Mouse (Mus musculus) gastrocnemius, postnatal 14 days (tissue): Measurements from ENCODE around the gene Carm1. TPM values are rescaled to one million over a fixed set of nuclear protein-coding genes. Genes with fewer than 3 reads are reported as not detected.
"Not testable (repeated sequence)": the region's sequence is repeated elsewhere in the genome, so short reads cannot be mapped to it uniquely, and the experiment has no call there.

Experiments
- DNase-seq: peaks from one replicate; pipeline ENCODE4 v3.0.0; 2021; ENCODE audit warnings: mixed read lengths
- intact Hi-C: fragments of 180-260 bp; cut with DNase I; formaldehyde crosslinking; loops from one replicate; pipeline ENCODE4 v1.15.1; 2025; ENCODE audit warnings: low total_unique reads
- total RNA-seq, 2 experiments: library from RNA; stranded (reverse); gene quantifications; 2 replicates each; pipeline ENCODE4 v1.2.3; 2021

Carm1 gene
- total RNA-seq, 2 experiments from 2014 or later: 62.8 to 68.0 TPM

- intact Hi-C loops: no loop called here
- DNase-seq: no peak
These were observed 19.8 kb downstream of the Carm1 start for GRCm38 (mm10) chr9:21566538-21566937.

GRCm38 (mm10) chr9:21567051-21567450 lies 20.4 kb downstream of the Carm1 start:
- intact Hi-C loops: no loop called here
- no peak for DNase-seq

GRCm38 (mm10) chr9:21568657-21569255 lies 22.1 kb downstream of the Carm1 start:
- no peak for DNase-seq
- intact Hi-C loops: no loop called here

- intact Hi-C loops: no loop called here
- no peak for DNase-seq
These were observed 27.5 kb downstream of the Carm1 start for GRCm38 (mm10) chr9:21574012-21574801.

GRCm38 (mm10) chr9:21575253-21575652 lies 28.6 kb downstream of the Carm1 start:
- intact Hi-C loops: no loop called here
- DNase-seq: no peak

- no peak for DNase-seq
- intact Hi-C loops: no loop called here
These were observed 29.6 kb downstream of the Carm1 start for GRCm38 (mm10) chr9:21576286-21576685.

- intact Hi-C loops: no loop called here
- no peak for DNase-seq
These were observed 31.5 kb downstream of the Carm1 start for GRCm38 (mm10) chr9:21578226-21578625.

- intact Hi-C loops: loop anchor here (5.0 kb wide), 1 partner anchor 38 kb away; the partner anchor contains the start of gene Carm1
- DNase-seq: no peak
These were observed 38.7 kb downstream of the Carm1 start for GRCm38 (mm10) chr9:21585401-21585800.

GRCm38 (mm10) chr9:21587678-21588349 lies 41.1 kb downstream of the Carm1 start:
- DNase-seq: no peak
- intact Hi-C loops: loop anchor here (5.0 kb wide), 1 partner anchor 41 kb away; the partner anchor contains the start of gene Carm1

- DNase-seq: no peak
- intact Hi-C loops: loop anchor here (5.0 kb wide), 1 partner anchor 41 kb away; the partner anchor contains the start of gene Carm1
These were observed 41.7 kb downstream of the Carm1 start for GRCm38 (mm10) chr9:21588350-21588749.

GRCm38 (mm10) chr9:21589538-21589937 lies 42.8 kb downstream of the Carm1 start:
- no peak for DNase-seq
- intact Hi-C loops: loop anchor here (5.0 kb wide), 1 partner anchor 42 kb away; the partner anchor contains the start of gene Carm1

- no peak for DNase-seq
- intact Hi-C loops: no loop called here
These were observed 44.6 kb downstream of the Carm1 start for GRCm38 (mm10) chr9:21591127-21591830.

GRCm38 (mm10) chr9:21591831-21592702 lies 45.4 kb downstream of the Carm1 start:
- no peak for DNase-seq
- intact Hi-C loops: no loop called here

- DNase-seq: peak; percentile 84
- intact Hi-C loops: no loop called here
These were observed 46.0 kb downstream of the Carm1 start, which contains the start of the genes Timm29 and Yipf2 for GRCm38 (mm10) chr9:21592703-21593121. Gene Timm29 (plus strand): TSS chr9:21592722. Gene Yipf2 (minus strand): TSS chr9:21592828.

- intact Hi-C loops: no loop called here
- peak; percentile 59 for DNase-seq
These were observed 46.5 kb downstream of the Carm1 start for GRCm38 (mm10) chr9:21593122-21593721.

GRCm38 (mm10) chr9:21594350-21594749 lies 47.7 kb downstream of the Carm1 start:
- intact Hi-C loops, DNase-seq: not testable (repeated sequence)

GRCm38 (mm10) chr9:21594838-21595237 lies 48.1 kb downstream of the Carm1 start:
- intact Hi-C loops: no loop called here
- no peak for DNase-seq

GRCm38 (mm10) chr9:21598198-21598597 lies 51.5 kb downstream of the Carm1 start:
- intact Hi-C loops: no loop called here
- DNase-seq: no peak
